ENCODE assay signal across 18 mouse cellular contexts in genomic region chr8:25410536-25410935, GRCm38 (mm10).
DNase-seq lines count a peak whose midpoint lies in the region; ATAC-seq lines count a peak whose summit lies in the region.
"Had no signal": no experiment of that assay in that cellular context is flagged by ENCODE, and none has a peak within 500 bp of the region (broad histone marks: within the 10 kb centered on the region; RNA-seq: fewer than 3 reads in every experiment).

No protein-coding gene starts in this region.

- no peak overlapping the region for H3K4me2 ChIP-seq in hindbrain, embryonic 16.5 days (ENCODE audit: low read length)
- H3K4me2 ChIP-seq in hindbrain, embryonic 14.5 days (replicated peaks): no peak overlapping the region
- H3K4me2 ChIP-seq: forebrain, embryonic 13.5 days; heart, embryonic 13.5 days; hindbrain, embryonic 12.5 days had no signal

- 86% methylated on average over 5 of the region's 5 CpGs for WGBS in hindbrain, embryonic 16.5 days
- WGBS in hindbrain, embryonic 14.5 days: 93% methylated on average over 5 of the region's 5 CpGs

- H3K27ac ChIP-seq in hindbrain, embryonic 16.5 days (ENCODE audit: low read depth, low read length): no peak overlapping the region
- H3K27ac ChIP-seq in hindbrain, embryonic 14.5 days: no peak overlapping the region
- H3K27ac ChIP-seq: embryonic facial prominence, embryonic 10.5 days; forebrain, embryonic 13.5 days; heart, embryonic 13.5 days; hindbrain, embryonic 12.5 days had no signal

- peak; percentile 61 to 68 for DNase-seq in cerebellum, postnatal 10 days
- no peak for DNase-seq in cerebellum, postnatal 4 days (ENCODE audit: low spot score in 2 of 2)
- DNase-seq in hindbrain, embryonic 14.5 days (ENCODE audit: low spot score): no peak
- peak; percentile 43 to 66 for DNase-seq in layer of hippocampus, postnatal 14 days (ENCODE audit: low spot score in 2 of 2)
- DNase-seq in layer of hippocampus, adult 11-12 months (ENCODE audit: low spot score): no peak
- DNase-seq: adrenal gland, postnatal 14 days; gastrocnemius, postnatal 36 days; heart, adult 11 months; heart, postnatal 36 days; kidney, adult 18-20 months had no signal

- no peaks in the 10 kb centered on the region for H3K9me3 ChIP-seq in hindbrain, embryonic 16.5 days (ENCODE audit: control insufficient read depth, low read length)
- H3K9me3 ChIP-seq in hindbrain, embryonic 14.5 days (ENCODE audit: control insufficient read depth, low read length): no peaks in the 10 kb centered on the region
- H3K9me3 ChIP-seq: embryonic facial prominence, embryonic 10.5 days; forebrain, embryonic 13.5 days; heart, embryonic 13.5 days; hindbrain, embryonic 12.5 days had no signal

- no peak overlapping the region for H3K9ac ChIP-seq in hindbrain, embryonic 16.5 days (ENCODE audit: low read depth, low read length)
- no peak overlapping the region for H3K9ac ChIP-seq in hindbrain, embryonic 14.5 days
- H3K9ac ChIP-seq: forebrain, embryonic 13.5 days; heart, embryonic 13.5 days; hindbrain, embryonic 12.5 days had no signal

- no peaks in the 10 kb centered on the region for H3K4me1 ChIP-seq in hindbrain, embryonic 16.5 days (ENCODE audit: control insufficient read depth, insufficient read depth, low read depth, low read length)
- H3K4me1 ChIP-seq in hindbrain, embryonic 14.5 days (replicated peaks; ENCODE audit: control insufficient read depth, insufficient read depth, low read length): no peaks in the 10 kb centered on the region
- H3K4me1 ChIP-seq: embryonic facial prominence, embryonic 10.5 days; forebrain, embryonic 13.5 days; heart, embryonic 13.5 days; hindbrain, embryonic 12.5 days had no signal

- H3K4me3 ChIP-seq in hindbrain, embryonic 16.5 days (ENCODE audit: low read length): no peak overlapping the region
- H3K4me3 ChIP-seq in hindbrain, embryonic 14.5 days (replicated peaks; ENCODE audit: low read length): no peak overlapping the region
- H3K4me3 ChIP-seq: embryonic facial prominence, embryonic 10.5 days; forebrain, embryonic 13.5 days; heart, embryonic 13.5 days; hindbrain, embryonic 12.5 days had no signal

- 0 out of 2 replicates have a peak, but pooled peaks have one; percentile 20 for ATAC-seq in hindbrain, embryonic 16.5 days
- ATAC-seq in hindbrain, embryonic 14.5 days (ENCODE audit: low FRiP score): no peak
- ATAC-seq: activated CD4-positive, CD25-positive, alpha-beta regulatory T cell, adult 4 months; forebrain, embryonic 13.5 days; Patski had no signal

- no peaks in the 10 kb centered on the region for H3K27me3 ChIP-seq in hindbrain, embryonic 16.5 days (replicated peaks; ENCODE audit: control insufficient read depth, insufficient read depth, low read length)
- H3K27me3 ChIP-seq in hindbrain, embryonic 14.5 days (ENCODE audit: control insufficient read depth, insufficient read depth, low read length): no peaks in the 10 kb centered on the region
- H3K27me3 ChIP-seq: CH12.LX; forebrain, embryonic 13.5 days; heart, embryonic 13.5 days; hindbrain, embryonic 12.5 days; Patski had no signal

- H3K36me3 ChIP-seq in hindbrain, embryonic 16.5 days (ENCODE audit: control insufficient read depth, insufficient read depth, low read length): no peaks in the 10 kb centered on the region
- no peaks in the 10 kb centered on the region for H3K36me3 ChIP-seq in hindbrain, embryonic 14.5 days (replicated peaks; ENCODE audit: control insufficient read depth, insufficient read depth)
- H3K36me3 ChIP-seq: embryonic facial prominence, embryonic 10.5 days; heart, embryonic 13.5 days; hindbrain, embryonic 12.5 days had no signal

Comparison
In these comparisons a context has a peak if more than half of its experiments do, and no peak if none do; other contexts are left out.
1. DNase-seq: peak in cerebellum, postnatal 10 days (2 of 2) and layer of hippocampus, postnatal 14 days (2 of 2); none in cerebellum, postnatal 4 days (0 of 2), hindbrain, embryonic 14.5 days (single experiment) and layer of hippocampus, adult 11-12 months (single experiment).